Mouse (Mus musculus) midbrain, embryonic 16.5 days (tissue): ENCODE data around the gene Tomm20. TPM values are rescaled to one million over a fixed set of nuclear protein-coding genes. Genes with fewer than 3 reads are reported as not detected.
"Not testable (repeated sequence)": the region's sequence is repeated elsewhere in the genome, so short reads cannot be mapped to it uniquely, and the experiment has no call there.

Experiments used
- ATAC-seq: fragments of 200-750 bp; cut with Nextera tagmentation; 2 replicates; pipeline ENCODE4 v1.8.0; 2017; ENCODE audit warnings: moderate TSS enrichment
- H3K27ac ChIP-seq: fragments of 300-500 bp; sonication (generic); 2 replicates; pipeline ENCODE4 v1.5.1; 2014; ENCODE audit warnings: mild to moderate bottlenecking, low read length, mixed read lengths
- H3K27me3 ChIP-seq: fragments of 300-500 bp; sonication (generic); 2 replicates; pipeline ENCODE4 v1.6.1; 2014; ENCODE audit warnings: low read depth, low read length, mixed read lengths; ENCODE audit not compliant: control insufficient read depth, insufficient read depth
- H3K36me3 ChIP-seq: fragments of 300-500 bp; sonication (generic); 2 replicates; pipeline ENCODE4 v1.6.1; 2014; ENCODE audit warnings: mild to moderate bottlenecking, low read length, moderate library complexity, mixed read lengths; ENCODE audit not compliant: control insufficient read depth, insufficient read depth
- H3K4me1 ChIP-seq: fragments of 300-500 bp; sonication (generic); 2 replicates; pipeline ENCODE4 v1.6.1; 2014; ENCODE audit warnings: mild to moderate bottlenecking, low read length, mixed read lengths; ENCODE audit not compliant: control insufficient read depth, insufficient read depth
- H3K4me2 ChIP-seq: fragments of 300-500 bp; sonication (generic); 2 replicates; pipeline ENCODE4 v1.6.1; 2014; ENCODE audit warnings: mild to moderate bottlenecking, low read length, mixed read lengths
- H3K4me3 ChIP-seq: fragments of 300-500 bp; sonication (generic); 2 replicates; pipeline ENCODE4 v1.5.1; 2014; ENCODE audit warnings: low read depth, mild to moderate bottlenecking, low read length, moderate library complexity, mixed read lengths
- H3K9ac ChIP-seq: fragments of 300-500 bp; sonication (generic); 2 replicates; pipeline ENCODE4 v1.6.1; 2014; ENCODE audit warnings: low read depth, low read length, mixed read lengths
- H3K9me3 ChIP-seq: fragments of 300-500 bp; sonication (generic); replicated peaks from 2 replicates; pipeline ENCODE4 v1.6.1; 2014; ENCODE audit warnings: mild to moderate bottlenecking, low read length, mixed read lengths; ENCODE audit not compliant: control insufficient read depth, poor library complexity, severe bottlenecking
- WGBS: fragments of 180-500 bp; shearing (Covaris S2); extraction: QIAGEN DNeasy Blood & Tissue Kit; methylation state at CpG from one replicate; pipeline ENCODE4 v1.1.7; 2014; 5-methylcytosine and 5-hydroxymethylcytosine counted together
- polyA plus RNA-seq: library from polyadenylated mRNA; unstranded; fragments of >200 nt; fragmentation: Nextera tagmentation; extraction: Ambion mirVana; gene quantifications from 2 replicates; pipeline ENCODE4 v1.2.1, GENCODE M21; 2015

The Tomm20 gene
- polyA plus RNA-seq, 1 experiment from 2014 or later, result 220 TPM

DNA sequence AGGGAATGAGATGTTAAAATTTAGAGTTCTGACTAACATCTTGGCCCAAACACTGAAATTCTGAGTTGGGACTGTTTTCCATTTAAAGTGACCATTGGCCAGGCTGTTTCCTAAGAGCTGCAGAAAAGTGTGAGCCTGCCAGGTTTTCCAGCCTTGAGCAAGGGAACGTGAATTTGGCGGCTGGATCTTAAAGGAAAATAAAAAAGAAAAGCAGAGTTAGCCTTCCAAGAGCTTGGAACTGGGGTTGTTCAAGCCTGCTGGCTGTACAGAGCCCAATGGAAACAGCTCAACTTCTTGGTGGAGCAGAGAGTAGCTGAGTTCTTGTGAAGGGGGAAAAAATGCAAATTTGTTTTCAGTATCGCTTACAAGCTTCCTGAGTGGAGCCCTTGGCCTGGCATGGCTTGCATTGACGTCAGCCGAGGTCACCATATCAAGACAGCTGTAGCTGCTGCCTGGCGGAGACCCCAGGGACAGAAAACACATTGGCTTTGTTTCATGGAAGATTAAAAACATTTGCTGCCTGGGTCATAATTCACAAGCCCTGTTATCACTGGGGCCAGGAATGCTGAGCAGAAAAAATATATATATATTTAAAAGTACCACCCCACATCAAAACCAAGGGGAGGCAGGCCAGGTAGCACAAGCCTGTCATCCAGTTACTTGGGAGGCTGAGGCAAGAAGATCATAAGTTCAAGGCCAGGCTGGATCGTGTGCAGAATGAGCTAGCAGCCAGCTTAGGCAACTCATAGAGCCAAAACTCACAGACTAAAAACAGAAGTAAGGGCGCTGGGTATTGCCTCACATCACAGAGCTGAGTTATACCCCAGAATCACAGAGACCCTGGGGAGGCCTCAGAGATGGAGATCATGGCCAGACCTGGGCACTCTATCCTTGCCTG lies 58.7 kb downstream of the Tomm20 start:
- Histone ChIP-seq H3K4me1 (peaks cover 10% of the 10 kb centered on the region), H3K4me2 (no peak overlapping the region), H3K36me3 (no peaks in the 10 kb centered on the region), H3K4me3 (no peak overlapping the region), H3K27me3 (no peaks in the 10 kb centered on the region), H3K9me3 (no peaks in the 10 kb centered on the region), H3K27ac (no peak overlapping the region), H3K9ac (no peak overlapping the region)
- WGBS, result 60% methylated on average over 8 of the region's 8 CpGs
- no peak for ATAC-seq

DNA sequence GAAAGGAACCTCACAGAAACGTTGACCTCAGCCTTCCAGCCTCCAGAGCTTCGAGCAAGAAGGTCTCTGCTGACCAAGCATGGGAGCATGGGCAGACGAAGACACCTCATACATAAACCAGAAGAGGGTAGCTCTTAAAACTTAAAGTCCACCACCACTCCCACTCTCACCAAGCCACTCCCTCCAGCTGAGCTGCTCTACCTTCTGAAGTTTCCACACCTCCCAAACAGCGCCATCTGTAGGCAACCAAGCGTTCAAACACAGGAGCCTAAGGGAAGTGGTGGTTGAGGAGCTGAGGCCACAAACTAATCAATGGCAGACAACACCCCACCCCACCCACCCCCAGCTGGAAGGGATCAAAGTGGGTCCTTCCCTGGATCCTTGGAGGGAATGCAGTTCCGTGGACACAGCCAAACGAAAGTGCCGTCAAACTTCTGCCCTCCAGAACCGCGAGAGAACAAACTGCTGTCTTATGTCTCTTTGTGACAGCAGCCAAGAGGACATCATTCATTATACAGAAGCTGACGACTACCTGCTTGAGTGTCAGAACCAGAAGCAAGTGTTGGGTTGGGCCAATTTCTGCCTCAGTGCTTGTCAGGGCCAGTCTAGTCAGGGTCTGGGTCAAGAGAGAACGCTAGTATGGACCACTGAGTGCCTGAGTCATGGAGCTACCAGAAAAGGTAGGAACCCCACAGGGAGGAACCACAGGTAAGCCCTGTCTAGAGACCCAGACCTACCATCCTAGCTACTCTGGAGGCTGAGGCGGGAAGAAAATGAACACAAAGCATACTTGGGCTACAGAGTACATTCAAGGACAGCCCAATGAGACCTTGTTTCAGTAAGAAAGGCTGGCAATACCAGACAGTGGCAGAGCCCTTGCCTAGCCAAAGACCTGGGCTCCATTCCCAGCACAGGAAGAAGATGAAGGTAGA lies 59.8 kb downstream of the Tomm20 start:
- no peak for ATAC-seq

DNA sequence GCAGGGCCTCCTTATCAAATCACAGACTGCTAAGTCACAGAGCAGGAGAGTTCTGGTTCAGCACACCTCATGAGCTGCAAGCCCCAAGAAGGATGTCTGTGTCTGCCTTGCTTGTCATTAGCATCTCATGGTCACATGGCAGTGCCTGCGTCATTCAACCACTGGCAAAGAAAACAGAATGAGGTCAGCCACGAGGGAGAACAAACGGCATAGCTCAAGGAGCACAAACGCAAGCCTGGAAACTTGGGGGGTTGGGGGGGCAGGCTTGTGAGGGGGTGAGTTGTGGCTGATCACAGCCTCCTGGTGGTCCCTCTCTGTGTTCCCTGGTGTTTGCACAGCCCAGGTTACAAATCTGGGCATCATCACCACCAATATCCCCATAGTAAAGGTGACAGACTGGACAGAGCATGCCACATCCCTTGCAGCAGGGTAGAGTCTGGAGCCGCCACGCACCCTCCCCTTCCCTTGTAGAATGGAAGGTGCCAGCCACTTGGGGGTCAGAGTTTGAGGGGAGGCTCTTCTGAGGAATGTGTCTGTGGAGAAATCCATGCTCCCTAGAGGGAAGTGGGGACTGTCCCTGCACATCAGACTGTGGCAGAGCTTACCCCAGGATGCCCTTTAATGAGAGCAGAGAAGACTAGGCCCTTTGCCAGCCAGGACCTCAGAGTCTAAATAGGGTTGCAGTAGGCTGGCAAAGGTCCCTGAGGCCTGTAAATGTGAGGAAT lies 61.3 kb downstream of the Tomm20 start:
- no peak overlapping the region for H3K4me3 ChIP-seq
- no peaks in the 10 kb centered on the region for H3K27me3 ChIP-seq
- H3K36me3 ChIP-seq, result no peaks in the 10 kb centered on the region
- H3K4me1 ChIP-seq, result peaks cover 10% of the 10 kb centered on the region
- H3K9ac ChIP-seq, result peak overlapping the region; percentile 32; the same call in 1 of the 2 replicates
- peak overlapping the region; percentile 19; the same call in 1 of the 2 replicates for H3K4me2 ChIP-seq
- H3K27ac ChIP-seq, result peak overlapping the region; percentile 77
- 26% methylated on average over 6 of the region's 6 CpGs for WGBS
- H3K9me3 ChIP-seq, result no peaks in the 10 kb centered on the region
- ATAC-seq, result peak; percentile 83

More for the DNA sequence above, 59.8 kb downstream of the Tomm20 start:
- Histone ChIP-seq H3K4me3 (no peak overlapping the region), H3K27ac (no peak overlapping the region), H3K36me3 (no peaks in the 10 kb centered on the region), H3K4me1 (peaks cover 10% of the 10 kb centered on the region), H3K27me3 (no peaks in the 10 kb centered on the region), H3K9me3 (no peaks in the 10 kb centered on the region), H3K9ac (no peak overlapping the region), H3K4me2 (no peak overlapping the region)
- 80% methylated on average over 13 of the region's 13 CpGs for WGBS

DNA sequence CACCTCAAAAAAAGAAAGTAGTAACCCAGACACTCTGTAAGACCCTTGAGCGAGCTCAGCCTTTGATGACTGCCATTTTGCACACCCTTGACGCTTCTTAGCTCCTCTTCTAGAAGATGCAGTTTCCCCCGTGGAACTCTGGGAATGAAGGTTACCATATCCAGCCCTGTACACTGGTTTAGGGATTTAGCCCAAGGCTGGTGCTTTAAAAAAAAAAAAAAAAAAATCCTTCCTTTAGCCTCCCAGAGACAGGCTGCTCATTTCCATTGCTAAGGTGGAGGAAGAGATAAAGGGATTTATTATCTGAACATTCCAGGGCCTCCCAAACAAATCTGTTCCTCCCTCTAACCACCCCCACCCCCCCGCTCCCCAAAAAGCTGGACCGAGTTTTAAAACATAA lies 61.9 kb downstream of the Tomm20 start:
- peaks cover 10% of the 10 kb centered on the region for H3K4me1 ChIP-seq
- 0 out of 2 replicates have a peak overlapping the region, but pooled peaks have one; percentile 19 for H3K4me2 ChIP-seq
- peak overlapping the region; percentile 77 for H3K27ac ChIP-seq
- WGBS, result 60% methylated on average over 5 of the region's 5 CpGs
- ATAC-seq, result peak; percentile 57; the same call in 1 of the 2 replicates
- H3K27me3 ChIP-seq, result no peaks in the 10 kb centered on the region
- H3K36me3 ChIP-seq, result no peaks in the 10 kb centered on the region
- no peaks in the 10 kb centered on the region for H3K9me3 ChIP-seq
- no peak overlapping the region for H3K4me3 ChIP-seq
- no peak overlapping the region for H3K9ac ChIP-seq

DNA sequence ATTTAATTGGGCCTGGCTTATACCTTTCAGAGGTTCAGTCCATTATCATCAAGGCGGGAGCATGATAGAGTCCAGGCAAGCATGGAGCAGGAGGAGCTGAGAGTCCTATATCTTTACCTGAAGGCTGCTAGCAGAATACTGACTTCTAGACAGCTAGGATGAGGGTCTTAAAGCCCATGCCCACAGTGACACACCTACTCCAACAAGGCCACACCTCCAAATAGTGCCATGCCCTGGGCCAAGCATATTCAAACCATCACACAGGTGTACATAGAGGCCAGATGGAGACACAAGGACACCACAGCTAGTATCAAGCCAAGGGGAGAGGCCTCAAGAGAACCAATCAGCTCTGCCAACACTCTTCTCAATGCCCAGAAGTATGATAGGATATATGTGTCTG lies 63.1 kb downstream of the Tomm20 start:
- H3K27me3 ChIP-seq, H3K9ac ChIP-seq, H3K4me2 ChIP-seq, H3K4me3 ChIP-seq, H3K9me3 ChIP-seq, H3K36me3 ChIP-seq, H3K27ac ChIP-seq, ATAC-seq: not testable (repeated sequence)
- H3K4me1 ChIP-seq, result peaks cover 10% of the 10 kb centered on the region
- WGBS, result 90% methylated on average over 1 of the region's 1 CpGs

DNA sequence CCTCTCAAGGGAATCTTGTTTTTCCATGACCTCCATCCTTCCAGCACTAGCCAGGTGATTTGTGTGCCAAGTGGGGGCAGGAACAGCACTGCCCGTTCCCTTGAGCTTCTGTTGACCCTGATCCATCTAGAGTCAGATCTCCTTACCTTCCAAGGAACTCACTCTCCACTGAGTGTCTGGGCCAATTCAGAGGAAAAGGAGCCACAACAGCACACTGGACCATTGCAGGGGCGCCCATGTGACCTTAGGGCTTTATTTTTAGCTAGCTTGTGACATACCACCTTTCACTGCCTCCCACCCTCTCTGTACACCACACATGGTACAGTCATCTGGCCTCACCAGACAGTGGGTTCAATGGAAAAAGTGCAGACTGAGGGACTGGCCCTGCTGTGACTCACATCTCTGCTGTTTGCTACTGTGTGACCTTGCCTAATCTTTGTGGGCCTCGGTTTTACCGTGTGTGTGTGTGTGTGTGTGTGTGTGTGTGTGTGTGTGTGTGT lies 64.0 kb downstream of the Tomm20 start:
- H3K9me3 ChIP-seq, result no peaks in the 10 kb centered on the region

More for the DNA sequence above, 64.0 kb downstream of the Tomm20 start:
- Histone ChIP-seq H3K27ac (no peak overlapping the region), H3K27me3 (no peaks in the 10 kb centered on the region), H3K4me3 (no peak overlapping the region), H3K36me3 (no peaks in the 10 kb centered on the region), H3K9ac (no peak overlapping the region), H3K4me1 (peaks cover 10% of the 10 kb centered on the region), H3K4me2 (no peak overlapping the region)
- 88% methylated on average over 4 of the region's 4 CpGs for WGBS
- no peak for ATAC-seq

Other genes with a start within 250 kb of the Tomm20 start
- 21.4 and 26.2 TPM in 2 replicates for gene Rbm34, start 25.2 kb upstream of the Tomm20 start, polyA plus RNA-seq
- gene Pard3, start 118.0 kb upstream of the Tomm20 start, polyA plus RNA-seq, result 14.5 and 14.6 TPM in 2 replicates